Mouse (Mus musculus): ENCODE results near the gene Dapp1. TPM values are rescaled to one million over a fixed set of nuclear protein-coding genes. Genes with fewer than 3 reads are reported as not detected.

The Dapp1 gene
- total RNA-seq, 2 experiments from 2014 or later: 2.9 to 3.0 TPM

- intact Hi-C loops (cut with DNase I): no loop called here
- no peak for DNase-seq (ENCODE audit: low spot score in 2 of 2)
These were observed 93.4 kb downstream of the Dapp1 start for GRCm38 (mm10) chr3:137887961-137888360.

GRCm38 (mm10) chr3:137881093-137881492 is 100.3 kb downstream of the Dapp1 start:
- intact Hi-C loops (cut with DNase I): no loop called here
- DNase-seq (ENCODE audit: low spot score in 2 of 2): no peak

Other genes with a start within 250 kb of the Dapp1 start
- gene H2afz, start 117.1 kb downstream of the Dapp1 start, total RNA-seq (2021): 100 to 1,000 TPM; 169 to 177 TPM
- 10 to 100 TPM; 45.5 to 48.8 TPM for gene Dnajb14, start 113.9 kb downstream of the Dapp1 start, total RNA-seq (2021)
- gene Lamtor3, start 63.0 kb downstream of the Dapp1 start, total RNA-seq (2021): 10 to 100 TPM; 67.3 to 79.5 TPM
- 1 to 10 TPM; 3.0 to 3.6 TPM for gene 1110002E22Rik, start 83.5 kb upstream of the Dapp1 start, total RNA-seq (2021)
- gene Gm5105, start 85.8 kb upstream of the Dapp1 start, total RNA-seq (2021): not detected
- gene Trmt10a, start 161.9 kb upstream of the Dapp1 start, total RNA-seq (2021): 1 to 10 TPM; 6.5 to 7.7 TPM
- 1 to 10 TPM; 4.0 to 4.1 TPM for gene Mttp, start 163.4 kb upstream of the Dapp1 start, total RNA-seq (2021)
- gene 4930579F01Rik, start 212.3 kb upstream of the Dapp1 start, total RNA-seq (2021): not detected
- under 1 TPM; 0.08 to 0.09 TPM for gene Adh7, start 236.2 kb upstream of the Dapp1 start, total RNA-seq (2021)

All from left cerebral cortex, postnatal 14 days (tissue).